Mouse (Mus musculus): ENCODE data around the gene Orai3. TPM values are rescaled to one million over a fixed set of nuclear protein-coding genes. Genes with fewer than 3 reads are reported as not detected.

Orai3 gene
- total RNA-seq, 2 experiments from 2014 or later = 14.7 to 14.8 TPM

Other genes with a start within 250 kb of the Orai3 start
- gene Tmem265, start 208.4 kb upstream of the Orai3 start, total RNA-seq (2021) = under 1 TPM in 1 of 2 experiments, not detected in 1; 0.45 TPM
- 10 to 100 TPM; 18.1 to 19.4 TPM for gene Phkg2, start 196.5 kb upstream of the Orai3 start, total RNA-seq (2021)
- 1 to 10 TPM; 6.5 to 9.2 TPM for gene Ccdc189, start 181.2 kb upstream of the Orai3 start, total RNA-seq (2021)
- 10 to 100 TPM; 47.8 to 49.7 TPM for gene Rnf40, start 181.0 kb upstream of the Orai3 start, total RNA-seq (2021)
- 10 to 100 TPM; 31.8 to 38.0 TPM for gene Zfp629, start 154.0 kb upstream of the Orai3 start, total RNA-seq (2021)
- 10 to 100 TPM; 67.6 to 71.1 TPM for gene Bcl7c, start 60.9 kb upstream of the Orai3 start, total RNA-seq (2021)
- 1 to 10 TPM; 3.4 to 4.0 TPM for gene Ctf1, start 57.1 kb upstream of the Orai3 start, total RNA-seq (2021)
- not detected for gene Ctf2, start 37.6 kb upstream of the Orai3 start, total RNA-seq (2021)
- 1 to 10 TPM; 6.0 TPM for gene Fbxl19, start 25.3 kb upstream of the Orai3 start, total RNA-seq (2021)
- gene Setd1a, start 6.9 kb downstream of the Orai3 start, total RNA-seq (2021) = 10 to 100 TPM; 30.8 to 32.0 TPM
- gene Gm49388, start 15.8 kb downstream of the Orai3 start, total RNA-seq (2021) = 1 to 10 TPM; 3.0 to 3.2 TPM
- 10 to 100 TPM in 1 of 2 experiments, 1 to 10 TPM in 1; 9.6 to 10.3 TPM for gene Hsd3b7, start 30.8 kb downstream of the Orai3 start, total RNA-seq (2021)
- 10 to 100 TPM; 67.1 to 75.3 TPM for gene Stx4a, start 54.5 kb downstream of the Orai3 start, total RNA-seq (2021)
- 1 to 10 TPM in 1 of 2 experiments, under 1 TPM in 1; 0.90 to 1.2 TPM for gene Stx1b, start 54.7 kb downstream of the Orai3 start, total RNA-seq (2021)
- 10 to 100 TPM; 24.3 to 25.2 TPM for gene Zfp646, start 106.4 kb downstream of the Orai3 start, total RNA-seq (2021)
- 1 to 10 TPM; 7.7 to 8.9 TPM for gene Zfp668, start 107.0 kb downstream of the Orai3 start, total RNA-seq (2021)
- 1 to 10 TPM in 1 of 2 experiments, under 1 TPM in 1; 0.88 to 1.1 TPM for gene Prss53, start 121.2 kb downstream of the Orai3 start, total RNA-seq (2021)
- gene Gm21974, start 125.6 kb downstream of the Orai3 start, total RNA-seq (2021) = not detected
- 10 to 100 TPM; 30.3 to 32.0 TPM for gene Vkorc1, start 125.8 kb downstream of the Orai3 start, total RNA-seq (2021)
- 100 to 1,000 TPM; 102 to 113 TPM for gene Bckdk, start 134.3 kb downstream of the Orai3 start, total RNA-seq (2021)
- 10 to 100 TPM; 13.0 to 13.9 TPM for gene Kat8, start 142.7 kb downstream of the Orai3 start, total RNA-seq (2021)
- not detected for gene Prss8, start 160.3 kb downstream of the Orai3 start, total RNA-seq (2021)
- gene Prss36, start 176.9 kb downstream of the Orai3 start, total RNA-seq (2021) = 1 to 10 TPM; 4.0 to 4.8 TPM
- 100 to 1,000 TPM; 402 to 429 TPM for gene Fus, start 197.6 kb downstream of the Orai3 start, total RNA-seq (2021)
- gene Pycard, start 224.1 kb downstream of the Orai3 start, total RNA-seq (2021) = 10 to 100 TPM; 28.1 to 31.9 TPM
- 10 to 100 TPM; 66.9 to 69.8 TPM for gene Trim72, start 234.1 kb downstream of the Orai3 start, total RNA-seq (2021)